Mouse (Mus musculus) kidney, postnatal 0 days (tissue): ENCODE results near the gene Spryd3. TPM values are rescaled to one million over a fixed set of nuclear protein-coding genes. Genes with fewer than 3 reads are reported as not detected.
A peak's percentile ranks its signal among the peaks of the same experiment; 100 is the strongest.
"Not testable (repeated sequence)": the region's sequence is repeated elsewhere in the genome, so short reads cannot be mapped to it uniquely, and the experiment has no call there.

Experiments used
- ATAC-seq: fragments of 200-750 bp; cut with Nextera tagmentation; replicated peaks from 2 replicates; pipeline ENCODE4 v1.8.0; 2017; ENCODE audit warnings: low read depth, moderate number of reproducible peaks, moderate TSS enrichment, moderate library complexity; ENCODE audit not compliant: low FRiP score
- DNase-seq: peaks from one replicate; pipeline ENCODE4 v3.0.0-alpha.2; 2016; ENCODE audit warnings: low spot score
- H3K27ac ChIP-seq: fragments of 300-500 bp; sonication (generic); 2 replicates; pipeline ENCODE4 v1.5.1; 2014; ENCODE audit warnings: mild to moderate bottlenecking
- H3K27me3 ChIP-seq: fragments of 300-500 bp; sonication (generic); 2 replicates; pipeline ENCODE4 v1.6.1; 2014; ENCODE audit warnings: low read length, mixed read lengths; ENCODE audit not compliant: insufficient read depth
- H3K36me3 ChIP-seq: fragments of 300-500 bp; sonication (generic); 2 replicates; pipeline ENCODE4 v1.6.1; 2014; ENCODE audit warnings: low read length, mixed read lengths; ENCODE audit not compliant: insufficient read depth
- H3K4me1 ChIP-seq: fragments of 300-500 bp; sonication (generic); replicated peaks from 2 replicates; pipeline ENCODE4 v1.6.1; 2014; ENCODE audit warnings: antibody characterized with exemption, low read length, mixed read lengths; ENCODE audit not compliant: insufficient read depth
- H3K4me2 ChIP-seq: fragments of 300-500 bp; sonication (generic); 2 replicates; pipeline ENCODE4 v1.6.1; 2014; ENCODE audit warnings: mild to moderate bottlenecking, low read length, moderate library complexity, mixed read lengths
- H3K4me3 ChIP-seq: fragments of 300-500 bp; sonication (generic); replicated peaks from 2 replicates; pipeline ENCODE4 v1.5.1; 2014; ENCODE audit warnings: low read depth, low read length
- H3K9ac ChIP-seq: fragments of 300-500 bp; sonication (generic); 2 replicates; pipeline ENCODE4 v1.6.1; 2014; ENCODE audit warnings: low read depth, low read length
- H3K9me3 ChIP-seq: fragments of 300-500 bp; sonication (generic); replicated peaks from 2 replicates; pipeline ENCODE4 v1.6.1; 2016; ENCODE audit warnings: low read length, inconsistent platforms, mixed read lengths
- CTCF ChIP-seq: IDR thresholded peaks from 2 replicates; pipeline ENCODE4 v1.5.1; 2016; ENCODE audit warnings: antibody characterized with exemption, low read depth, mild to moderate bottlenecking, moderate library complexity
- WGBS: fragments of 180-500 bp; shearing (Covaris S2); extraction: QIAGEN DNeasy Blood & Tissue Kit; methylation state at CpG from one replicate; pipeline ENCODE4 v1.1.7; 2014; 5-methylcytosine and 5-hydroxymethylcytosine counted together
- polyA plus RNA-seq: library from polyadenylated mRNA; unstranded; fragments of >200 nt; fragmentation: Nextera tagmentation; extraction: Ambion mirVana; gene quantifications from 2 replicates; pipeline ENCODE4 v1.2.1, GENCODE M21; 2015

The Spryd3 gene
- polyA plus RNA-seq, 1 experiment from 2014 or later, result 14.3 TPM

- 0 out of 2 replicates have a peak overlapping the region, but pooled peaks have one; percentile 8 for H3K27ac ChIP-seq
- H3K9ac ChIP-seq, H3K4me3 ChIP-seq, H3K27me3 ChIP-seq, H3K9me3 ChIP-seq, ATAC-seq, H3K4me2 ChIP-seq, DNase-seq: not testable (repeated sequence)
- WGBS, result 77% methylated on average over 8 of the region's 8 CpGs
- H3K36me3 ChIP-seq, result peaks cover 14% of the 10 kb centered on the region
- TF ChIP-seq CTCF, result peak; percentile 24; the same call in 1 of the 2 replicates
- peaks cover 12% of the 10 kb centered on the region; the same call in 1 of the 2 replicates for H3K4me1 ChIP-seq
Observed at GRCm38 (mm10) chr15:102079924-102080323, 56.1 kb downstream of the Spryd3 start.

GRCm38 (mm10) chr15:102079221-102079620 is 56.8 kb downstream of the Spryd3 start:
- 61% methylated on average over 4 of the region's 4 CpGs for WGBS
- no peaks in the 10 kb centered on the region for H3K27me3 ChIP-seq

GRCm38 (mm10) chr15:102077111-102077677 is 58.8 kb downstream of the Spryd3 start:
- Histone ChIP-seq H3K4me2 (no peak overlapping the region), H3K4me1 (peaks cover 12% of the 10 kb centered on the region), H3K27ac (no peak overlapping the region), H3K4me3 (no peak overlapping the region), H3K9me3 (no peaks in the 10 kb centered on the region), H3K27me3 (no peaks in the 10 kb centered on the region), H3K9ac (no peak overlapping the region), H3K36me3 (no peaks in the 10 kb centered on the region)
- no peak for TF ChIP-seq CTCF
- whole genome bisulfite sequencing, result 86% methylated on average over 2 of the region's 2 CpGs
- ATAC-seq (no peak), DNase-seq (no peak)

More at GRCm38 (mm10) chr15:102079221-102079620, 56.8 kb downstream of the Spryd3 start:
- Histone ChIP-seq H3K4me3 (no peak overlapping the region), H3K36me3 (peaks cover 9% of the 10 kb centered on the region; the same call in 1 of the 2 replicates), H3K4me2 (no peak overlapping the region), H3K4me1 (peaks cover 12% of the 10 kb centered on the region; the same call in 1 of the 2 replicates), H3K9ac (no peak overlapping the region), H3K27ac (no peak overlapping the region), H3K9me3 (no peaks in the 10 kb centered on the region)
- TF ChIP-seq CTCF, result no peak
- DNase-seq (no peak), ATAC-seq (no peak)

- no peak for DNase-seq
- Histone ChIP-seq H3K4me2 (peak overlapping the region; percentile 66), H3K27ac (no peak overlapping the region), H3K4me3 (peak overlapping the region; percentile 81), H3K4me1 (peaks cover 12% of the 10 kb centered on the region), H3K9ac (peak overlapping the region; percentile 89), H3K9me3 (no peaks in the 10 kb centered on the region), H3K36me3 (no peaks in the 10 kb centered on the region), H3K27me3 (no peaks in the 10 kb centered on the region)
- ATAC-seq, result no peak
- 5% methylated on average over 11 of the region's 11 CpGs for WGBS
- no peak for TF ChIP-seq CTCF
Observed at GRCm38 (mm10) chr15:102074876-102075585, 61.0 kb downstream of the Spryd3 start.

GRCm38 (mm10) chr15:102074070-102074731 is 61.8 kb downstream of the Spryd3 start:
- peak; percentile 18 for ATAC-seq
- DNase-seq, result peak; percentile 59
- Histone ChIP-seq H3K27me3 (no peaks in the 10 kb centered on the region), H3K9me3 (no peaks in the 10 kb centered on the region), H3K4me1 (peaks cover 12% of the 10 kb centered on the region), H3K27ac (peak overlapping the region; percentile 96), H3K36me3 (no peaks in the 10 kb centered on the region), H3K9ac (peak overlapping the region; percentile 89), H3K4me2 (peak overlapping the region; percentile 66), H3K4me3 (peak overlapping the region; percentile 81)
- WGBS, result 0% methylated on average over 56 of the region's 57 CpGs
- TF ChIP-seq CTCF, result no peak

- under 1% methylated on average over 58 of the region's 58 CpGs for WGBS
Observed at GRCm38 (mm10) chr15:102073559-102074069, 62.4 kb downstream of the Spryd3 start, which contains the start of gene Eif4b. Gene Eif4b (plus strand): TSS chr15:102073773.

More at GRCm38 (mm10) chr15:102073559-102074069, 62.4 kb downstream of the Spryd3 start, which contains the start of gene Eif4b:
- Histone ChIP-seq H3K9me3 (no peaks in the 10 kb centered on the region), H3K9ac (peak within 1 kb of the TSS; percentile 89), H3K27me3 (no peaks in the 10 kb centered on the region), H3K4me2 (peak within 1 kb of the TSS; percentile 66), H3K27ac (peak within 1 kb of the TSS; percentile 96), H3K36me3 (no peaks in the 10 kb centered on the region), H3K4me3 (peak within 1 kb of the TSS; percentile 81), H3K4me1 (peaks cover 12% of the 10 kb centered on the region)
- DNase-seq (peak; percentile 100), ATAC-seq (peak; percentile 93)
- TF ChIP-seq CTCF, result peak; percentile 40; the same call in 1 of the 2 replicates
